Mouse (Mus musculus) kidney, adult 2 months (tissue): Measurements from ENCODE around the gene Eif3i.
A peak's percentile ranks its signal among the peaks of the same experiment; 100 is the strongest.

Source experiments
- CTCF ChIP-seq: fragments of 200-500 bp; conservative IDR thresholded peaks from 2 replicates; pipeline ENCODE4 v1.5.1; 2011; ENCODE audit warnings: low read depth, mild to moderate bottlenecking, control low read depth, low read length, moderate library complexity, mixed read lengths; ENCODE audit not compliant: insufficient read depth, insufficient read length
- POLR2A ChIP-seq: fragments of 200-500 bp; IDR thresholded peaks from one replicate; pipeline ENCODE4 v1.6.1; 2011; ENCODE audit warnings: low read depth, low read length, control low read depth

DNA sequence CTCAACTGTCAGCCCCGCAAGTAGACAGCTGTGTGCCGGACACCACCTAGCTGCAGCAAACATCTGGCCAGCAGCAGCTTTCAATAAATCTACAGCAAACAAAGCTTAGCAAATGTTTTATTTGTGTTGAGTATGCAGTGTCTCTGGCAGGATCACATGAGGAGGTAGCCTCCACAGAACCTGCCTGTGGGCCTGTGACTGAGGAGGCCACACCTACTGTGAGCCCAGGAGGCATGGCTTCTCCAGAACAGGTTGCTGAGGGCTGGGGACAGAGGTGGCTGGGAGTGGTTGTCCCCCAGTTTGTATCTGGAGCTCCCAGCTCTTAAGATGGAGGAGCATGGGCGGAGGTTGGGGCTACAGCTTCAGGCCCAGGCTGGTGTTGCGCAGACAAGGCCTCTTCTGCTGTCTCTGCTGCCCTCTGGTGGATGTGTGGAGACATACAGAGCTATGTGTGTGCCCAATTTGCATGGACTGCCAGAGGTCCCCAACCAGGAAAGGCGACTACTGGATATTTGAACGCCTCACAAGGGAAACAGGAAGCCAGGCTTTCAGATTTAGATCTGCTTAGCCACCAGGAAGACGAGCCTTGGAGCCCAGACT is 8.1 kb upstream of the Eif3i start:
- TF ChIP-seq POLR2A (no peak), CTCF (peak; percentile 97)
